Mouse (Mus musculus) hindbrain, embryonic 12.5 days (tissue): ENCODE data around the gene Olfr693. TPM values are rescaled to one million over a fixed set of nuclear protein-coding genes. Genes with fewer than 3 reads are reported as not detected.
"Not testable (repeated sequence)": the region's sequence is repeated elsewhere in the genome, so short reads cannot be mapped to it uniquely, and the experiment has no call there.

Source experiments
- ATAC-seq: fragments of 200-750 bp; cut with Nextera tagmentation; 2 replicates; pipeline ENCODE4 v1.8.0; 2017; ENCODE audit warnings: moderate TSS enrichment; ENCODE audit not compliant: low FRiP score
- H3K27ac ChIP-seq: fragments of 300-500 bp; sonication (generic); 2 replicates; pipeline ENCODE4 v1.5.1; 2016; ENCODE audit warnings: mild to moderate bottlenecking
- H3K27me3 ChIP-seq: fragments of 300-500 bp; sonication (generic); 2 replicates; pipeline ENCODE4 v1.6.1; 2016; ENCODE audit warnings: mild to moderate bottlenecking
- H3K36me3 ChIP-seq: fragments of 300-500 bp; sonication (generic); 2 replicates; pipeline ENCODE4 v1.6.1; 2016; ENCODE audit warnings: mild to moderate bottlenecking
- H3K4me1 ChIP-seq: fragments of 300-500 bp; sonication (generic); 2 replicates; pipeline ENCODE4 v1.6.1; 2016
- H3K4me2 ChIP-seq: fragments of 300-500 bp; sonication (generic); replicated peaks from 2 replicates; pipeline ENCODE4 v1.6.1; 2016; ENCODE audit warnings: mild to moderate bottlenecking
- H3K4me3 ChIP-seq: fragments of 300-500 bp; sonication (generic); 2 replicates; pipeline ENCODE4 v1.5.1; 2016; ENCODE audit warnings: mild to moderate bottlenecking
- H3K9ac ChIP-seq: fragments of 300-500 bp; sonication (generic); 2 replicates; pipeline ENCODE4 v1.6.1; 2016; ENCODE audit warnings: mild to moderate bottlenecking, moderate library complexity
- H3K9me3 ChIP-seq: fragments of 300-500 bp; sonication (generic); replicated peaks from 2 replicates; pipeline ENCODE4 v1.6.1; 2016; ENCODE audit warnings: mild to moderate bottlenecking
- WGBS: fragments of 180-500 bp; shearing (Covaris S2); methylation state at CpG from one replicate; pipeline ENCODE4 v1.1.7; 2016; 5-methylcytosine and 5-hydroxymethylcytosine counted together
- polyA plus RNA-seq: library from polyadenylated mRNA; unstranded; fragments of >200 nt; fragmentation: Nextera tagmentation; extraction: Ambion mirVana; gene quantifications from 2 replicates; pipeline ENCODE4 v1.2.1, GENCODE M21; 2016

The Olfr693 gene
- polyA plus RNA-seq: not detected in 2 replicates

DNA sequence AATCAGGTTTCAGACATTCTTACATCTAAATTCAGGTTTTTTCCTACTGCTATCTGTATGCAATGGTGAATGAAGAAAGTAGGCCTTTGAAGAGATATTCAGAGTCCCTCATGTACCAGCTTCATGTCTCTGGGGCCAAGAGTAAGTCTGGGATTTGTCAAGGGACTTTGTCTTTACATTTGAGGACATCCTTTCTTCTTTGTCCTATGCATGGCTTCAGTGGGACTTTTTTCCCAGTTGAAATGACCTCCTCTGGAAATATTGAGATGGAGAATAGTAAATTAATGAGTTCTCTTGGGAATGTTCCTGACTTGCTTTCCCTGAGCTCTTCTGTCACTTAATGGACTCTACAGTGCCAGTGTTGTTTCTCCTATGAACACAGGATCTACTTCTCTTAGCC lies at the start of gene Olfr693:
Olfr693 (minus strand) TSS at position 101 of the 400 bp plus-strand sequence.
- H3K9ac ChIP-seq: no peak within 1 kb of the TSS
- no peak for ATAC-seq

DNA sequence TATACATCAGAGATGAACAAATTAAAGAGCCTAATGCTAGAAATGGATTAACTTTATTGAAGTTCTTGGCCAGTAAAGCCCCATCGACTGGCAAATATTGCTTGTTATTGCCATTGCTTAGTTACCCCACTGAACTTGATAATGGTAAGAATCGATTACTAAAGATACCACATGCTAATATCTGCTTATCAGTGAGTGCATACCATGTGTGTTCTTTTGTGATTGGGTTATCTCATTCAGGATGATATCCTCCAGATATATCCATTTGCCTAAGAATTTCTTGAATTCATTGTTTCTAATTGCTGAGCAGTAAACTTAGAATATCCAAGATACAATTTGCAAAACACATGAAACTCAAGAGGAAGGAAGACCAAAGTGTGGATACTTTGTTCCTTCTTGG lies 45.3 kb upstream of the Olfr693 start:
- not testable (repeated sequence) for H3K4me1 ChIP-seq, H3K27me3 ChIP-seq, H3K9ac ChIP-seq, H3K36me3 ChIP-seq, H3K4me2 ChIP-seq, H3K27ac ChIP-seq, H3K9me3 ChIP-seq, ATAC-seq, H3K4me3 ChIP-seq
- WGBS: 86% methylated on average over 2 of the region's 2 CpGs

More for the DNA sequence above, at the start of gene Olfr693:
- H3K9me3 ChIP-seq: no peaks in the 10 kb centered on the region
- no peaks in the 10 kb centered on the region for H3K4me1 ChIP-seq
- no peaks in the 10 kb centered on the region for H3K27me3 ChIP-seq
- no peak within 1 kb of the TSS for H3K27ac ChIP-seq
- H3K36me3 ChIP-seq: no peaks in the 10 kb centered on the region
- H3K4me3 ChIP-seq: no peak within 1 kb of the TSS
- no peak within 1 kb of the TSS for H3K4me2 ChIP-seq

DNA sequence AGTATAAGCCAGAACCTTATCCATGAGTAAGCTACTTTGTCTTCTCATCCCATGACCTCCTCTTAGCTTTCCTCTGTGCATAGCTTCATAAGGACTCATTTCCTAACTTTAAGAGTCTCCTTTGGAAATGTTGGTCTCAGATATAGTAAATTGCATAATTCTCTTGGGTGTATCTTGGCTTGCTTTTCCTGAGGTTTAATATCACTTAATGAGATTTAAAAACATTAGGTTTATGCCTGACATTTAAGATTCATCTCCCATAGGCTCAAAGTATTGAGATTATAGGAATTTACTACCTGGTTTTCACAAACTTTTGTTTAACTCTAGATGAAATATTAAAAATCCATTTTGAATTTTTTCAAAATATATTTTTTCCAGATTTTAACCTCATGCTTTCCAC lies 35.9 kb upstream of the Olfr693 start, which contains the start of gene Olfr695:
Olfr695 (minus strand) TSS at position 101 of the 400 bp plus-strand sequence.
- Histone ChIP-seq H3K27me3 (no peaks in the 10 kb centered on the region), H3K4me3 (no peak within 1 kb of the TSS), H3K9me3 (no peaks in the 10 kb centered on the region), H3K36me3 (no peaks in the 10 kb centered on the region), H3K9ac (no peak within 1 kb of the TSS), H3K4me1 (no peaks in the 10 kb centered on the region), H3K27ac (no peak within 1 kb of the TSS), H3K4me2 (no peak within 1 kb of the TSS)
- no peak for ATAC-seq

DNA sequence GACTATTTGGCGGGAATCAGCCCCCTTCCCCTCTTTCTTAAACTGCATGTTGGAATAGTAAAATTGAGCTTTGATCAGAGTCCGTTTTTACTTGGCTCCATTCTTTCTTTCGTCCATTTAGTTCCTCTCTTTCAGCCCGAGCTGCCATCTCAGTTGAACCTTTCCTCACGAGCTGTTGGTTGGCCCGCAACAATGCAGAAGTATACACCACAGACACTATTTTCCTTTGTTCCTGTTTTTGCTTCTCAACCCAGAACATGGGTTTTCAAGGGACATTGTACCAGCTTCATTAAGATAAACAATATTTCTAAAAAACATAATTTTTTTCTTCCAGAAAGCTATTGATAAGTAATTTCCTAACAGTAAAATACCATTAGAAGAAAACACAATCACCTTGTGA lies 31.1 kb upstream of the Olfr693 start:
- Histone ChIP-seq H3K4me2 (no peak overlapping the region), H3K27ac (no peak overlapping the region), H3K36me3 (no peaks in the 10 kb centered on the region), H3K27me3 (no peaks in the 10 kb centered on the region), H3K9me3 (no peaks in the 10 kb centered on the region), H3K4me1 (no peaks in the 10 kb centered on the region), H3K4me3 (no peak overlapping the region), H3K9ac (no peak overlapping the region)
- no peak for ATAC-seq
- WGBS: 93% methylated on average over 6 of the region's 6 CpGs

DNA sequence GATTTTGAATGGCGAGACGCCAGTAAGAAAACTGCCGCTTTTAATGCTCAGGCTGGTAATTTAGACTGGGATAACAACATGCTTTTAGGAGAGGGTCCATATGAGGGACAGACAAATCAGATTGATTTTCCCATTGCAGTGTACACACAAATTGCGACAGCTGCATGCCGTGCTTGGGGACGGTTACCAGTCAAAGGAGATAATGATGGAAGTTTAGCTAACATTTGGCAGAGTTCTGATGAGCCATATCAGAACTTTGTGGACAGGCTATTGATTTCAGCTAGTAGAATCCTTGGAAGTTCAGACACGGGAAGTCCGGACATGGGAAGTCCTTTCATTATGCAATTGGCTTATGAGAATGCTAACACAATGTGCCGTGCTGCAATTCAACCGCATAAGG lies 27.3 kb upstream of the Olfr693 start:
- H3K4me3 ChIP-seq, H3K27me3 ChIP-seq, H3K27ac ChIP-seq, ATAC-seq, H3K36me3 ChIP-seq, H3K4me1 ChIP-seq, H3K9ac ChIP-seq, H3K4me2 ChIP-seq, H3K9me3 ChIP-seq: not testable (repeated sequence)
- WGBS: 88% methylated on average over 10 of the region's 10 CpGs

DNA sequence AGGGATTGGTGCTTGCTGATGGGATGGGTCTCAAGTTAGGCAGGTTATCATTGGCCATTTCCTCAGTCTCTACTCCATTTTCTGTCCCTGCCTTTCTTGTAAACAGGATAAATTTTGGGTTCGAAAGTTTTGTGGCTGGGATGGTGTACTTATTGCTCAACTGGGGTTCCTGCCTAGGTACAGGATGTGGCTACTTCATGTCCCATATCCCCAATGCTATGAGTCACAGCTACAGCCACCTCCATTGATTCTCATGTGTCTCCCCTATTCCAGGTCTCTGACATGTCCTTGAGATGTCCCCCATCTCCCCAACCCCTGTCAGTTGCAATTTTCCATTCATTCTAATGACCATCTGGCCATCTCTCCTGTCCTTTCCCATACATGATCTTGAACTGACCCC lies 16.5 kb upstream of the Olfr693 start:
- no peak overlapping the region for H3K4me2 ChIP-seq
- no peaks in the 10 kb centered on the region for H3K27me3 ChIP-seq
- H3K36me3 ChIP-seq: no peaks in the 10 kb centered on the region
- no peak overlapping the region for H3K4me3 ChIP-seq
- H3K27ac ChIP-seq: no peak overlapping the region
- H3K9me3 ChIP-seq: peaks cover 12% of the 10 kb centered on the region; the same call in 1 of the 2 replicates
- ATAC-seq: no peak
- H3K9ac ChIP-seq: no peak overlapping the region
- WGBS: 90% methylated on average over 1 of the region's 1 CpGs
- H3K4me1 ChIP-seq: no peaks in the 10 kb centered on the region

DNA sequence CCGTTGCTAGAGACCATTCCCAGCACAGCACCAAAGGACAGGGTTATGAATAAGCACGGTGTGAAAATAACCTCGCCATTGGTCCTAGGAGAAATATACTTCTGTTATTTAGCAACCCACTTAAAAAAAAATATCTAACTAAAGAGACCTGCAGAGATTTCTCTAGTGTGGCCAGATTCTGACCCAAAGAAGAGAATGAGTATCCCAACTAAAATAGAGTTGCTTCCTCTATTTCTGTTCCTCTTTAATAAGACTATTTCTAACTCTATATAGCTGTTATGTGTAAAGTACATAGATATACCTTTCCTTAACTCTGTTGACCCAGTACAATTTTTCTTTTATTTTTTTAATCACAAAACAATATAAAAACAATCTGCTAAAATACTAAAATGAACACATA lies 12.6 kb upstream of the Olfr693 start:
- WGBS: 91% methylated on average over 3 of the region's 3 CpGs
- ATAC-seq: no peak
- H3K4me2 ChIP-seq: no peak overlapping the region

DNA sequence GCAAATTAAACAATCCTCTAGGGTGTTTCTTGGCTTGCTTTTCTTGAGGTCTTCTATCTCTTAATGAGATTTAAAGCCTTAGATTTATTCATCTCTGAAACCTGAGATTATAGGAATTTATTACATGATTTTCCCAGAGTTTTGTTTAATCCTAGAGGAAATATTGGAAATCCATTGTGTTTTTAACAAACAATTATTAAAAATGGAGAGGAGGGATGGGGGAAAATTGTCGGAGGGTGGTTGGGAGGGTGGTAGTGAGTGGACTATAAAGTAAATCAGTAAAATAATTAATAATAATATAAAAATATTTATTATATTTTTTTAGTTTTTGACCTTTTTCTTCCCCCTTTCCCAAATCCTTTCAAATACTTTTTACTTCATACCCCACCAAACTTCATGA lies 11.3 kb upstream of the Olfr693 start, which contains the start of gene Olfr694:
Olfr694 (minus strand) TSS at position 101 of the 400 bp plus-strand sequence.
- no peak for ATAC-seq
- H3K4me2 ChIP-seq: no peak within 1 kb of the TSS
- H3K4me3 ChIP-seq: no peak within 1 kb of the TSS
- no peak within 1 kb of the TSS for H3K27ac ChIP-seq
- no peaks in the 10 kb centered on the region for H3K27me3 ChIP-seq
- WGBS: 87% methylated on average over 1 of the region's 1 CpGs
- no peaks in the 10 kb centered on the region; the same call in 1 of the 2 replicates for H3K9me3 ChIP-seq
- H3K36me3 ChIP-seq: no peaks in the 10 kb centered on the region
- no peak within 1 kb of the TSS for H3K9ac ChIP-seq
- H3K4me1 ChIP-seq: no peaks in the 10 kb centered on the region

More for the DNA sequence above, 12.6 kb upstream of the Olfr693 start:
- Histone ChIP-seq H3K27ac (no peak overlapping the region), H3K4me3 (no peak overlapping the region), H3K9me3 (peaks cover 4% of the 10 kb centered on the region; the same call in 1 of the 2 replicates), H3K4me1 (no peaks in the 10 kb centered on the region), H3K9ac (no peak overlapping the region), H3K27me3 (no peaks in the 10 kb centered on the region), H3K36me3 (no peaks in the 10 kb centered on the region)

DNA sequence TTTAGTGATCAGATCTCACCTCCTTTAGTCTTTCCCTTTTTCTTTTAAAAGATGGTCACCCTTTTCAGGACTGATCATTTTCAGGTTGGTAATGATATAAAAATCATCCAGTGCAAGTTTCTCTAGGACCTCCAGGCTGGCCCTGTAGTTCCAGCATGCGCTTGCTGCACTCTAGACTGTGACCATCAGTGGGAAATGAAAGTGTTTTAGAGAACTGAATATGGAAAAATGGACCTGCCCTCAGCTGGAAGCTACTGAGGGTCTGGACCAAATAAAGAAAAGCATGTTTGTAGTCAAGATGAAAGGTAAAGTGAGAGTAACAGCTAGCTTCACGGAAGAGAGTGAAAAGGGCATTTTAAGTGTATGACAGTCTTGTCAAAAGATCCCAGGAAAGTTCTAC lies 5.0 kb upstream of the Olfr693 start:
- no peak overlapping the region for H3K27ac ChIP-seq
- H3K27me3 ChIP-seq: no peaks in the 10 kb centered on the region
- no peaks in the 10 kb centered on the region for H3K4me1 ChIP-seq
- 89% methylated on average over 2 of the region's 2 CpGs for WGBS
- H3K9me3 ChIP-seq: no peaks in the 10 kb centered on the region
- no peak overlapping the region for H3K4me3 ChIP-seq
- H3K36me3 ChIP-seq: no peaks in the 10 kb centered on the region
- H3K9ac ChIP-seq: no peak overlapping the region
- no peak for ATAC-seq
- H3K4me2 ChIP-seq: no peak overlapping the region

DNA sequence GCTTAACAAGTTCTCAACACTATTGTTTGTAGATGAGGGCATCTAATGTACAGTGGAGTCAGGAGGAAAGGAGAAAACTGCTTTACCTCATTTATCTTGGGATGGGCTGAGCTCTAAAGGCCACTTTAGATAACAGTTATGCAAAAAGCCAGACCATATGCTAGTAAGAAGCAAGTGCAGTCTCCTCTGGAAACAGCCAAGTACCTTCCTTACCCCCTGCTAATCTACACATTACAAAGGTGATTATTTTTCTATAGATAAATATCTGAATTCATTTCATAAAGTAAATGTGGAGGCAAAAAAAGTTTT lies 28.1 kb downstream of the Olfr693 start:
- Histone ChIP-seq H3K9me3 (no peaks in the 10 kb centered on the region; the same call in 1 of the 2 replicates), H3K36me3 (no peaks in the 10 kb centered on the region), H3K4me2 (no peak overlapping the region), H3K27me3 (no peaks in the 10 kb centered on the region), H3K4me3 (no peak overlapping the region), H3K27ac (no peak overlapping the region), H3K9ac (no peak overlapping the region), H3K4me1 (no peaks in the 10 kb centered on the region)
- ATAC-seq: no peak

DNA sequence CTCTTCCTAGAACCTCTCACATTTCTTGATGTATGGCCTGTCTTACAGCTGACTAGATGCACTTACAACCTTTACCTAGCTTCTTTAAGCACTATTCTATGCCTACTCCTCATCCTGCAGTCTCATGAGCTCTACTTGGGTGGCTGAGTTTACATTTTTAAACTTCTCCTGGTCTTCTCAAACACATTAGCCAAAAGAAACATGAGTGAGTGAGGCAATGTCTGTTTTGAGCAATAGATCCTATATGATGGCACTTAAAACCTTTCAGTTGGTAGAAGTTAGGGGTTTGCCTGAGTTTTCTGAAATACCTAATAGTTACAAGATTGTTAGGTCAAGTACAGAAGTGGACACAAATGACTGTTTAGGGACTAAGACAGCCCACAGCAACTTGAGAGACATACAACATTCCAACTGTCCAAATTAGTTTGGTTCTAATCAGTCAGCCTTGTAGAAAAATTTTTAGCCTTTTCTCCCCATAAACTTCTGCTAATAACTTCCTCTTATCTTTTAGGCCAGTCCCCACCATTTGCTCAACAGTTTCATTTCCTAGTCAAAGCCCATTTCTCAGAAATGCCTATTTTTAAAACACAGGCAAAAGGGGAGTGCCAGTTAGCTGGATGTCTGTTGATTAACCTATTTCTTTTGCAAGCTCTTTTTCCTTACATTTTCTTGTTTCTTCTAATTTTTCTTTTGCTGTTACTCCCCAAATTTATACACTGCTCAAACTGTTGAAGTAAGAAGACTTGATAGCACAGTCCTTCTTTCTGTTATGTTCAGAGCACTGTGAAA lies 28.6 kb downstream of the Olfr693 start:
- no peak overlapping the region for H3K27ac ChIP-seq
- H3K36me3 ChIP-seq: no peaks in the 10 kb centered on the region
- no peak overlapping the region for H3K9ac ChIP-seq
- H3K4me3 ChIP-seq: no peak overlapping the region
- H3K9me3 ChIP-seq: no peaks in the 10 kb centered on the region; the same call in 1 of the 2 replicates
- H3K4me2 ChIP-seq: no peak overlapping the region
- H3K27me3 ChIP-seq: no peaks in the 10 kb centered on the region
- no peak for ATAC-seq
- no peaks in the 10 kb centered on the region for H3K4me1 ChIP-seq

DNA sequence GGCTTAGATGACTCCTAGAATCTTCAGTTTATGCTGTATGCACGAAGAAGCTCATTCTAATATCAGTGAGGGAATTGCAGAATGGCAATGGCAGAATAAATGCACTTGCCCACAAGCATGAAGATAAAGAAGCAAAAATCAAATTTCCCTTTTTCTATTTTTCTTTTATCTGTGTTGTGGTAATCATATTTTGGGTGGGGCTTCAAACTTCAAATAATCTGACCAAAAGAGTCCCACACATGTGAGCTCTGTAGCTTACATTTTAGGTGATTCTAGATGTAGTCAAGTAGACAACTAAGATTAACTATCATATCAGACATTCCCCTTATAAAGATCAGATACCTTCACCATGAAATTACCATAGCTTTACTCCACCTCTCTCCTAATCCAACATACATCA lies 30.6 kb downstream of the Olfr693 start:
- Histone ChIP-seq H3K9me3 (no peaks in the 10 kb centered on the region; the same call in 1 of the 2 replicates), H3K9ac (no peak overlapping the region), H3K36me3 (no peaks in the 10 kb centered on the region), H3K27ac (no peak overlapping the region), H3K4me1 (no peaks in the 10 kb centered on the region), H3K4me3 (no peak overlapping the region), H3K4me2 (no peak overlapping the region), H3K27me3 (no peaks in the 10 kb centered on the region)
- WGBS: 74% methylated on average over 1 of the region's 1 CpGs
- ATAC-seq: no peak

DNA sequence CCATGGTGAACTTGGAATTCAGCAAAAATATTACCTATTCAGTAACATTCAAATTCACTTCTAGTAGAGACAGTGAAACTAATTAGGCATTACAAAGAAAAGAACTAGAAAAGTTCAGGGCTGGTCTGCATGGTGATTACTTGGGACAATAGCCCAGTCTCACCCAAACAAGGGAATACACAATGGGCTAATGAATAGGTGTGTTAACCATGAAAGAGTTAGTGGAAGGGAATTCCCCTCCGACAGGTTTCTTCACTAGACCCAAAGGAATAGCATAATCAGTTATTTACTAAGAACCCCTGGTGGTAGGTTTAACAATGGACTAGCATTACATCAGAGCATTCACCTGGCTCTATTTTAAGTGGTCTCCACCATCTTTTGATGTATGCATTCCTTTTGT lies 35.1 kb downstream of the Olfr693 start:
- H3K27ac ChIP-seq: no peak overlapping the region
- no peaks in the 10 kb centered on the region for H3K4me1 ChIP-seq
- no peaks in the 10 kb centered on the region for H3K9me3 ChIP-seq
- H3K4me2 ChIP-seq: no peak overlapping the region
- no peak for ATAC-seq
- H3K27me3 ChIP-seq: no peaks in the 10 kb centered on the region
- WGBS: 72% methylated on average over 1 of the region's 1 CpGs
- H3K36me3 ChIP-seq: no peaks in the 10 kb centered on the region
- no peak overlapping the region for H3K9ac ChIP-seq
- H3K4me3 ChIP-seq: no peak overlapping the region
